Mouse (Mus musculus) lung, adult 2 months (tissue): ENCODE data around the gene Kmt2b.

Experiments used
- CTCF ChIP-seq: fragments of 200-500 bp; IDR thresholded peaks from 2 replicates; pipeline ENCODE4 v1.5.1; 2011; ENCODE audit warnings: mild to moderate bottlenecking, low read length, control low read depth; ENCODE audit not compliant: insufficient read depth
- POLR2A ChIP-seq: fragments of 200-500 bp; IDR thresholded peaks from 2 replicates; pipeline ENCODE4 v1.6.1; 2011; ENCODE audit warnings: low read depth, mild to moderate bottlenecking, control low read depth, low read length, borderline replicate concordance; ENCODE audit errors: extremely low read depth

- TF ChIP-seq CTCF (no peak), POLR2A (no peak)
Observed at GRCm38 (mm10) chr7:30526399-30526798, 62.1 kb downstream of the Kmt2b start.
